Mouse (Mus musculus): Measurements from ENCODE around the gene Amh.

The Amh gene

GRCm38 (mm10) chr10:80790761-80791404, 14.2 kb upstream of the Amh start:
- DNase-seq = peak; percentile 92

- DNase-seq = peak; percentile 95
Observed at GRCm38 (mm10) chr10:80791476-80792174, 13.4 kb upstream of the Amh start.

- peak; percentile 90 for DNase-seq
Observed at GRCm38 (mm10) chr10:80792175-80793032, 12.6 kb upstream of the Amh start.

DNA sequence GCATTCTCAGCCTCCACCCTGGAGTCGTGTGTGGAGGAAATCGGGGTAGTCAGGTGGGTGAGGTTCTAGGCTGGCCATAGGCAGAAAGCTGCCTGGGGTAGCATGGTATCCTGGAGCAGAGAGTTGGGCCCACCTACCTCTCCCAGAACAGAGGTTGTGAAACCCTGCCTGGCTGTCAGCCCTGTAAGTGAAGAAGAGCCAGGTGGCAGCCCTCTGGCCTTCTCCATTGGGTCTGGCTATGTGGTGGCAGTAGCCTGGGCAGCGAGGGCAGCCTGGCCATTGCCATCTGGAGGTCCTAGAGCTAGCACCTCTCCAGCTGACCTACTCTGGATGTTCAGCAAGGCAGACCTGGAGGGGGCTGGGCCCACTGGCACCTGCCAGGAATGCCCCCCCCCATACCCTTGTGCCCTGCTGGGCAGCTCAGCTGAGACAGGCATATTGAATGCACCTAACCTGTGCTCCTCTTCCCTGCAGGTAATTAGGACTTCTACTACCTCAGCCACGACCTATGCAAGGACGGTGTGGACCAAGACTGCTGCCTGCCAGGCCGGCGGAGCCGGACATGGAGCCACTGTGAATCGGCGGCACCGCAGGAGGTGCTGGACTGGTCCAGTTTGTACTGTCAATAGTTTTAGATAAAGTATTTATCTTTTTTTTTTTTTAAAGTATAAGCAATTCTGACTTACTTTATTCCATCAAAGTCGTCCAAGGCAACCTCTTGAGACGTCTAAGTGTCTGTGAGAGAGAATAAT, 11.8 kb upstream of the Amh start:
- peak; percentile 92 for DNase-seq

GRCm38 (mm10) chr10:80793803-80794202, 11.2 kb upstream of the Amh start:
- DNase-seq = peak; percentile 92

GRCm38 (mm10) chr10:80794750-80795149, 10.3 kb upstream of the Amh start:
- DNase-seq = peak; percentile 91

DNA sequence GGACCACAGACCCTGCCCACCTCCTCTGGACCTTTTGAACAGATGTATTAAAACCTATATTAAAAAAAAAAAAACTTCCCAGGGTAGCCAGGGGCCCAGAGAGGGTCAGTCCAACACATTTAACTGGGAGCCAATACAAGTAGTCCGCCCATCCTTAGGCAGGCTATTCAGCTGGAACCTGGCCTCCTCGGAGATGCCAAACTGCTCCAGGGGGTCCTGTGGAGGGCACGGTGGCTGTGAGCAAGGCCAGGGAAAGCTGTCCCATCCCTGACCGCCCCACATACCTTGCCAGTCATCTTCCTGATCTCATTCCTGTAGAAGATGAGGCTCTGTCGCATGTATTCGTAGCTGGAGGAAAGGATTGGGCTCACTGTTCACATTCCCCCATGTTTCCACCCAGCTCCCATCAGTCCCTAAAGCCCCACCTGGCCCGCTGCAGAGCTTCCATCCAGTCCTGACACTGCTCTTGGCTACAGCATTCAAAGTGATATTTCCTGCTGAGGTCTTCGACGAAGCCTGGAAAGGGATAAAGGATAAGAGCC, 8.7 kb upstream of the Amh start:
- DNase-seq = peak; percentile 91

DNA sequence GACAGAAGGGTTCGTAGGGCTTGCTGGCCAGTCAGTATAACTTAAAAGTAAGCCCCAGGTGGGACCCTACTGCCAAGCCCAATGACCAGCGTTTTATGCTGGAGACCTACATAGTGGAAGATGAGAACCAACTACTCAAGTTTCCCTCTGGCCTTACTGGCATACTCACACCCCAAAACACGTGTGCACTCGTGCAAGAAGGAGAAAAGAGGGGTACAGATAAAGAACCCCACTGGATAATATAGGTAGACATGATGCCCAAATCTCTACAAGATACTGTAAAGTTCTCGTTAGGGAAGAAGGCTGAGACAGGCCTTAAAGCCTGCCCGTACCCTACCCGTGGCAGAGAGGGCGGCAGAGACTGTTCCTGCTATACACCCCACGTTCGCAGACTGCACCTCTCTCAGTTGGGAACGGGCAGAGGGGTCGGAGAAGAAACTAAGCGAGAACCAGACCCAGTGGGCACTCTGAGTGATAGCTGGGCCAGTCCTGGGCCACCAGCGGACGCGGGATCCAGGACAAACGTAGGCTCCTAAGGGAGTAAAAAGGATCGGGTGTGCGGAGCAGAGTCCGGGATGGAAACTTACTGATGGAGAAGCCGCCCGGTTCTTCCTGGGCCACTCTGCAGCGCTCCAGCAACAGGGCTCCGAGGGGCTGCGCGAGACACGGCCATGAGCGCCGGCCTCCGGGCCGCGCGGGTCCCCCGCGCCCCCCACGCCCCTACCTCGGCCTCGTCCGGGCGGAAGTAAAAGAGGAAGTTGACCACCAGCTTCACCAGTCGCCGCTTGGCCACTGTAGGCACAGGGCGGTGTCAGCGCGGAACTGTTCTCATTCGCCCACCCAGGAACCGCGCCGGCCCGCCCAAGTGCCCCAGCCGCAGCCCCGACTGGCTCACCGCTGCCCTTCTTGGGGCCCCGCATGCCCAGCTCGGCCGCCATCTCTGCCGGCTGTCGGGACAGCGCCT, 7.6 kb upstream of the Amh start:
- DNase-seq = no peak

- DNase-seq = peak; percentile 99
Observed at GRCm38 (mm10) chr10:80798150-80799006, 6.7 kb upstream of the Amh start, which contains the start of the genes Sf3a2 and Plekhj1. Sf3a2 (plus strand) TSS chr10:80798198. Plekhj1 (minus strand) TSS chr10:80798626.

GRCm38 (mm10) chr10:80799070-80799566, 5.9 kb upstream of the Amh start:
- DNase-seq = no peak

DNA sequence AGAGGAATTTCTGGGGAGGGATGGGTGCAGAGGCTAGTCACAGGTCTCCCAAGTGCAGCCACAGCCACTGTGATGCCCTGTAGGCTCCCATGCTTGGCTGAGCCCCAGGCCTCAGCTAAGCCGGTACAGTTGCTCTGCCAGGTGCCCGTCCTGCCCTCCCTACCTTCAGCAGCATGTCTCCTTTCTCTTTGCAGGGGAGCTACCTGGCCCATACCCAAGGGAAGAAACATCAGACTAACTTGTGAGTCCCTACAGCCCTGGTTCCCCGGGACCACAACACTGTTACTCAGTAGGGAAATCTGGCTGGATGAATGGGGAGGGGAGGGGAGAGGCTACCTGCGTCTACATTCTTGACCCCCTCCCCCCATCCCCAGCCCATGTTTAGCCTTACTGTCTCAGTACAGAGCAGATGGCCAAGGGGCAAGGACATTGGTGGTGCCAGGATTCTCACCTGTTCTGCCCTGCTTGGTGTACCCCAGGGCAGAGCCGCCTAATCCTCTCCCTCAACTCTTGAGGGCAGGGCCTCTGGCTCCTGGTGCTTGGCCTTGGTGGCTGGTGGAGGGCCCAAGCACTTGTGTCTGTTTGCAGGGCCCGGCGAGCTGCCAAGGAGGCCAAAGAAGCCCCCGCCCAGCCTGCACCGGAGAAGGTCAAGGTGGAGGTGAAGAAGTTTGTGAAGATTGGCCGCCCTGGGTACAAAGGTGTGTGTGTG, 2.7 kb upstream of the Amh start:
- DNase-seq = peak; percentile 92

DNA sequence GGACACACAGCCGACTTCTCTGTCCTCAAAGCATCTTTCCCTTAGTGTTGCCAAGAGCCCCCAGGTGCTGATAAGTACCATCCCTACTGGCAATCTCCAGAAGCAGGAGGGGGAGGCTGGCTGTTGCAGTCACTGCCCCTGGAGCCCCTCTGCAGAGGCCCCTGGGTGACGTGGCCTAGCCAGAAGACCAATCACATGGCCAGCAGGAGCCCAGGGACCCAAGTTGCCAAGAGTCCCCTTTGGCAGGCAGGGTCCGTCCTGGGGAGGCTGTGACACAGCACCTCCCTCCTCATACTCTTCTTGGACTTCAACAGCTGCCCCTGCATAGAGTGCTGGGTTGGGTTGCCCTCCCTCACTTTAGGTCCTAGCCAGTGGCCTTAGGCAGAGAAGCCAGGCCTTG, 2.0 kb upstream of the Amh start:
- DNase-seq = peak; percentile 90

DNA sequence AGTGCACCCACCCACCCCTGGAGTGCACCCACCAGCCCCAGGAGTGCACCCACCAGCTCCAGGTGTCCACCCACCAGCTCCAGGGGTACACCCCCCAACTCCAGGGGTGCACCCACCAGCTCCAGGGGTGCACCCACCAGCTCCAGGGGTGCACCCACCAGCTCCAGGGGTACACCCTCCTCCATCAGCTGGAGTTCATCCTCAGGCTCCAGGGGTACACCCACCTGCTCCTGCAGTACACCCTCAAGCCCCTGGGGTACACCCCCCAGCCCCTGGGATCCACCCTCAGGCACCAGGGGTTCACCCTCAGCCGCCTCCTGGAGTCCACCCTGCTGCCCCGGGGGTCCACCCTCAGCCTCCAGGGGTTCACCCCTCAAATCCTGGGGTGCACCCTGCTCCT, 703 bp upstream of the Amh start:
- DNase-seq = peak; percentile 93

DNA sequence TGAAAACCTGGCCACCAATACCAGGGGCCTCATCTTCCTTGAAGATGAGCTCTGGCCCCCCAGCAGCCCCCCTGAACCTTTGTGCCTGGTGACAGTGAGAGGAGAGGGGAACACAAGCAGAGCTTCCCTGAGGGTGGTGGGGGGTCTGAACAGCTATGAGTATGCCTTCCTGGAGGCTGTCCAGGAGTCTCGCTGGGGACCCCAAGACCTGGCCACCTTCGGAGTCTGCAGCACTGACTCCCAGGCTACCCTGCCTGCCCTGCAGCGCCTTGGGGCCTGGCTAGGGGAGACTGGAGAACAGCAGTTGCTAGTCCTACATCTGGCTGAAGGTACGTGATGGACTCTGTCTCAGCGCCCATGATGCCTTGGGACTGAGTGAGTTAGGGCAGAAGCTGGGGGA, 279 bp downstream of the Amh start:
- no peak for DNase-seq

GRCm38 (mm10) chr10:80805925-80806324, 882 bp downstream of the Amh start:
- peak; percentile 96 for DNase-seq

GRCm38 (mm10) chr10:80806341-80807056, 1.5 kb downstream of the Amh start:
- DNase-seq = peak; percentile 92

DNA sequence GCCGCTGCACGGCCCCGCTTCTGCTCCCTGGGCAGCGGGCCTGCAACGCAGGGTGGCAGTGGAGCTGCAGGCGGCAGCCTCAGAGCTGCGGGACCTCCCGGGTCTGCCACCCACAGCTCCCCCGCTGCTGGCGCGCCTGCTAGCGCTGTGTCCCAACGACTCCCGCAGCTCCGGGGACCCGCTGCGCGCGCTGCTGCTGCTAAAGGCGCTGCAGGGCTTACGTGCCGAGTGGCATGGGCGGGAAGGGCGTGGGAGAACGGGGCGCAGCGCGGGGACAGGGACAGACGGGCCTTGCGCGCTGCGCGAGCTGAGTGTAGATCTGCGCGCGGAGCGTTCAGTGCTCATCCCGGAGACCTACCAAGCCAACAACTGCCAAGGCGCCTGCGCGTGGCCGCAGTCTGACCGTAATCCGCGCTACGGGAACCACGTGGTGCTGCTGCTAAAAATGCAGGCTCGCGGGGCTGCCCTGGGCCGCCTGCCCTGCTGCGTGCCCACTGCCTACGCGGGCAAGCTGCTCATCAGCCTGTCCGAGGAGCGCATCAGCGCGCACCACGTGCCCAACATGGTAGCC, 2.1 kb downstream of the Amh start:
- peak; percentile 98 for DNase-seq

Measured in heart, adult 11 months (tissue).